Mouse (Mus musculus) ovary, postnatal 10 days (tissue): Measurements from ENCODE around the gene Olfr642.

Experiments
- DNase-seq: peaks from one replicate; pipeline ENCODE4 v3.0.0; 2022; ENCODE audit warnings: low spot score

Gene Olfr642

GRCm38 (mm10) chr7:104052566-104052965 lies at the start of gene Olfr642:
Gene Olfr642 (minus strand): TSS chr7:104052666.
- no peak for DNase-seq

DNA sequence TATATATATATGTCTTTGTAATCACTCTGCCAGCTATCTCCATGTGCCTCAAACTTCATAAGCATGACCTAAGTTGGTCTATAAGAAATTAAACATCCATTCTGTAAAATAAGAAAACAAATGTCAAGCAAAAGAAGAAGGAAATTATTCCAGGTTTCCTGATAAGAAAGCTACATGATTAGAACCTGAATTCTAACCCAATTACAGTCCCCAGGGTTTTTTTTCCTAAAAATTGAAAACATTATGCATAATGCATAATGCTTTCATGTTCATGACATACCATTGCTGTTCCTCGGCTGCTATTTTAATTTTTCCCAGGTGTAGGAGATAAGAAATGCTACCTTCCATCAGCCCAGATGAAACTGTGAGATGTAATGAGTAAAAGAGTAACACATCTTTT lies 32.9 kb upstream of the Olfr642 start, which contains the start of gene Olfr645:
TSS of gene Olfr645 (minus strand) at position 101 of the 400 bp plus-strand sequence.
- DNase-seq, result no peak

DNA sequence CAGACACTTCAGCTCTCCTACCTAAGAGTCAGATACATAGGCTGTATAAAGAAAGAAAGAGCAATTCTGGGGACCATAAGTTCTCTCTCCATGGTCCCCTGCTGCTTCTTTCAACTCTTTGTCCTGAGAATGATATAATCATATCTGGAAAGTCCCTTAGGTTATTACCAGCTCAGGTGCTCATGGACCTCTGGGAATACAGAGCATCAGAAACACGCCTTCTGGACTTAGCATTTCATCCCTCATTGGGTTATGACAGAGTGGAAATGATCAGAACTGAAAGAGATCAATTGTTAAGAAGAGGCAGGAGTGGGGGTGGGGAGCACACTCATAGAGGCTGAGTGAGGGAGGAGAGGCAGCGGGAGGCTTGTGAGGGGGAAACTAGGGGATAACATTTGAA lies 19.3 kb upstream of the Olfr642 start, which contains the start of gene Olfr644:
TSS of gene Olfr644 (minus strand) at position 101 of the 400 bp plus-strand sequence.
- DNase-seq, result no peak

DNA sequence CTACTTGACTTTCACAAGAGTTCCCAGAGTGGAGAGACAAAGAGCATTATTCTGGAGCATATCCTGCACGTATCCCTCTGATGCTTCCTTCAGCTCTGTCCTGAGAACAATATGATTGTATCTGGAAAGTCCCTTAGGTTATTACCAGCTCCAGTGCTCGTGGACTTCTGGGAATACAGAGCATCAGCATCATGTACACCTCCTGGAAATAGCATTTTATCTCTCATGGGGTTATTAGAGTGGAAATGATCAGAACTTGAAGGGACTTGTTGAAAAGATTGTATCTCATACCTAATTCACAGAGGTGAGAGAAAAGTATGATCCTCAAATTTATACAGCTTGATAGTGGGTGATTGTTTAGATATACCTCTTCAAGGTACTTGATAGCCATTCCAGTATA lies 8.9 kb upstream of the Olfr642 start, which contains the start of gene 4930516K23Rik:
TSS of gene 4930516K23Rik (minus strand) at position 101 of the 400 bp plus-strand sequence.
- DNase-seq, result no peak

DNA sequence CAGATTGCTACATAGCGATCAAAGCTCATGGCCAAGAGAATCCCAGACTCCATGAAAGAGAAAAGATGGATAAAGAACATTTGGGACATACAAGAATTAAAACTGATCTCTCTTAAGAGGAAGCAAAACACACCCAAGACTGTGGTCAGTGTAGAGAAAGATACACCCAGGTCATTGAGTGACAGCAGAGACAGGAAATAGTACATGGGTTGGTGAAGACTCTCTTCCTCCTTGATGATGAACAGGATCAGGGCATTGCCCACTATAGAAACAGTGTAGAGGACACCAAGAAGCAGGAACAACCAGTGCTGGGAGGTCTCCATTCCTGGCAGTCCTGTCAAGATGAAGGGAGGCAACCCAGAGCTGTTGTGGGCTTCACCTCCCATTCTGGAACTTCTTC lies 6.7 kb upstream of the Olfr642 start:
- no peak for DNase-seq

DNA sequence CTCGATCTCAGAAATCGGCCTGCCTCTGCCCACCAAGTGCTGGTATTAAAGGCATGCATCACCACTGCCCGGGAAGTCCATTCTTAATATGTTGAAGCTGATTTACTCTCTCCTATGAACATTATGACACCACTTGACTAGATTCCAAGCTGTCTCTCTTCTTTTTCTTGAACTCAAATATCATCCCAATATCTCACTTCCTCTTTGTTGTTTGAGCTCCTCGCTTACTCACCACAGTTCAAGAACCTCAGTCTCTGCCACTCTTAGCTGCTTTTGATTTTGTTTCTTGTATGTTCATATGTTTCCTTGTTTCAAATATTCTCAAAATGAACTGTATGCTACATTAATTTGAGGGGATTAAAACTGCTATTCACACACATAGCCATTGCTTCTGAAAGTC lies 1.7 kb downstream of the Olfr642 start:
- no peak for DNase-seq

GRCm38 (mm10) chr7:104035145-104035544 lies 17.3 kb downstream of the Olfr642 start, which contains the start of gene Olfr641:
Gene Olfr641 (plus strand): TSS chr7:104035445.
- no peak for DNase-seq

- no peak for DNase-seq
Observed at GRCm38 (mm10) chr7:104026978-104027377, 25.5 kb downstream of the Olfr642 start.

DNA sequence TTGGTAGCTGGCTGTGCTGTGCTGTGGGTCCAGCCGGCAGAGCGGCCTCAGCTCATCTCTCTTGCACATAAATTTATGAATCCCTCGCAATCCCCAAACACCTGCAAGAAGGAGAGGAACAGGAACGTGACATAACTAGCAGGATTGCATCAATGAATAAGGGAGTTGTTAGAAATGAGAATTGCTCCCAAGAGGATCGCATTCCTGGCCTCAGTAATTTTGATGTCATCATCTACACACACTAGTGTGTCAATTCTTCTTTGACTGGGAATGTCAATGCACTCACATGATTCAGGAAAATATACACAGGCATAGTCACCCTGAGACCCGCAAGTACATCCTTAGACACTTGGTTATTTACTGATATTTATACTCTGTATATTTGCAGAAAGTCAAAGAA lies 27.0 kb downstream of the Olfr642 start, which contains the start of gene Olfr640:
TSS of gene Olfr640 (minus strand) at position 101 of the 400 bp plus-strand sequence.
- no peak for DNase-seq

GRCm38 (mm10) chr7:104021651-104022050 lies 30.8 kb downstream of the Olfr642 start:
- DNase-seq, result no peak

- no peak for DNase-seq
Observed at GRCm38 (mm10) chr7:104018953-104019352, 33.5 kb downstream of the Olfr642 start.

DNA sequence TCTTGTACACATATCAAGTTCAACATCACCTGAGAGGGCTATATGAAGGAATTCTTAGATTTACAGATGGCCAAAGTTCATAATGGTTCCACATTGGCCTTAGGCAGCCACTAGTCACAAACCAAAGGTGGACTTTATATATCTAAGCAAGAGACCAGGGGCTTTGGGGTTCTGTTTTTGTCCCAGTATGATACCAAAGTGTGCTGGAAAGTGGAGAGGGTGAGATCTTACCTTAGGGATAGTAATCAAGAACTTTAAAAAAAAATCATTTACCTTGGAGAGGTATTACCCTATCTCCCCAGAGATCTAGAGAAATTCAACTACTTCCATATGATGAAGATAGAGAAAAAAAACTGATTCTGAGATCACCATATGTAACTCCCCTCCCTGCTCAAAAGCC lies 35.3 kb downstream of the Olfr642 start, which contains the start of gene Olfr639:
TSS of gene Olfr639 (minus strand) at position 101 of the 400 bp plus-strand sequence.
- no peak for DNase-seq

DNA sequence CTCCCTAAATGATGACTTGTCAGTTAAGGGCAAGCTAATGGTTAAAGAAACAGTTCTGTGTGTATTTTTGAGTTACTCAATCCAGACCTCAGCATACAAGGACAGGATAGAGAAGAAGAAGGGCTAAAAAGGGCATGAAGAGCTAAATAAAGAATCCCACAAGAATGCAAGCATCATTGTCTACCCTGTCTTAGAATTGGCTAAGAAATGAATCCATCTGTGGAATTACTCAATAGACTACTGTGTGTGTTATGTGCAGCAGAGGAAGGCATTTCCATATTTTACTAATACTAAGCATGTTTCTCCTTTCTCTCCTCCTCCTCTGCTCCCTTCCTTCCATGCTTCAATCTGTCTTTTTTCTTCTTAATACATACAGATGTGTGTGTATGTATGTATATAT lies 53.3 kb downstream of the Olfr642 start:
- no peak for DNase-seq

GRCm38 (mm10) chr7:103998446-103998845 lies 54.0 kb downstream of the Olfr642 start, which contains the start of gene Olfr638:
Gene Olfr638 (plus strand): TSS chr7:103998746.
- DNase-seq, result no peak
